Mouse (Mus musculus) lung, postnatal 0 days (tissue): ENCODE data around the gene 1700042G07Rik.

Experiments
- CTCF ChIP-seq: IDR thresholded peaks from 2 replicates; pipeline ENCODE4 v1.5.1; 2016; ENCODE audit warnings: antibody characterized with exemption, mild to moderate bottlenecking
- EP300 ChIP-seq: IDR thresholded peaks from 2 replicates; pipeline ENCODE4 v1.6.1; 2016; ENCODE audit warnings: antibody characterized with exemption, mild to moderate bottlenecking, control low read depth

DNA sequence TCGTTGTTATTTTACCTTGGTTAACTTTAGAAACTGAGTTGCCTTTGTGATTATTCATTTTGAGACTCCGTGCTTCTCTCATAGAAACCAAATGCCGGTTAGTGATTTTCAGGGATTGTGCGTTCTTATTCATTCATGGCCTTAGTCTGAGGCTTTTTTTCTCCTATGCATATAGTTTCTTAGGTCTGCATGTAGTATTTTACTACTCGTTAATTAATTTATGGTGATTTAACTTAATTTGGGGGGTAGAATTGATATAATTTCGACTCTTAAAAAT is 49.6 kb downstream of the 1700042G07Rik start:
- TF ChIP-seq CTCF = no peak
- no peak for TF ChIP-seq EP300
